Mouse (Mus musculus) liver (tissue): ENCODE data around the gene Abhd4.

Experiments
- DNase-seq: peaks from one replicate; pipeline ENCODE4 v3.0.0-alpha.2; 2020; ENCODE audit warnings: mixed read lengths

Gene Abhd4

GRCm38 (mm10) chr14:54239002-54239736 lies 14.8 kb upstream of the Abhd4 start:
- peak; percentile 84 for DNase-seq

- DNase-seq = no peak
These were observed 13.4 kb upstream of the Abhd4 start for GRCm38 (mm10) chr14:54240542-54240941.

GRCm38 (mm10) chr14:54244183-54244582 lies 9.8 kb upstream of the Abhd4 start:
- DNase-seq = no peak

GRCm38 (mm10) chr14:54246232-54246631 lies 7.8 kb upstream of the Abhd4 start:
- no peak for DNase-seq

GRCm38 (mm10) chr14:54249326-54249725 lies 4.7 kb upstream of the Abhd4 start:
- no peak for DNase-seq

- DNase-seq = no peak
These were observed 3.9 kb upstream of the Abhd4 start for GRCm38 (mm10) chr14:54250122-54250521.

- DNase-seq = no peak
These were observed 748 bp downstream of the Abhd4 start for GRCm38 (mm10) chr14:54254670-54255202.

GRCm38 (mm10) chr14:54258131-54258670 lies 4.2 kb downstream of the Abhd4 start:
- DNase-seq = peak; percentile 65

- peak; percentile 98 for DNase-seq
These were observed 5.2 kb downstream of the Abhd4 start for GRCm38 (mm10) chr14:54259003-54259721.

- no peak for DNase-seq
These were observed 5.7 kb downstream of the Abhd4 start for GRCm38 (mm10) chr14:54259722-54260085.

GRCm38 (mm10) chr14:54260196-54260595 lies 6.2 kb downstream of the Abhd4 start:
- DNase-seq = no peak

- no peak for DNase-seq
These were observed 7.4 kb downstream of the Abhd4 start for GRCm38 (mm10) chr14:54261386-54261785.

- no peak for DNase-seq
These were observed 8.6 kb downstream of the Abhd4 start for GRCm38 (mm10) chr14:54262622-54263021.

GRCm38 (mm10) chr14:54263099-54263498 lies 9.1 kb downstream of the Abhd4 start:
- no peak for DNase-seq

- no peak for DNase-seq
These were observed 10.2 kb downstream of the Abhd4 start for GRCm38 (mm10) chr14:54264231-54264630.

GRCm38 (mm10) chr14:54265093-54265492 lies 11.1 kb downstream of the Abhd4 start:
- no peak for DNase-seq

GRCm38 (mm10) chr14:54265951-54266350 lies 12.0 kb downstream of the Abhd4 start:
- no peak for DNase-seq

- no peak for DNase-seq
These were observed 14.0 kb downstream of the Abhd4 start for GRCm38 (mm10) chr14:54267966-54268365.

GRCm38 (mm10) chr14:54269566-54269965 lies 15.6 kb downstream of the Abhd4 start:
- no peak for DNase-seq

- DNase-seq = no peak
These were observed 16.4 kb downstream of the Abhd4 start for GRCm38 (mm10) chr14:54270413-54270812.

GRCm38 (mm10) chr14:54271976-54272606 lies 18.1 kb downstream of the Abhd4 start:
- no peak for DNase-seq

- DNase-seq = no peak
These were observed 18.7 kb downstream of the Abhd4 start for GRCm38 (mm10) chr14:54272696-54273095.

- no peak for DNase-seq
These were observed 22.5 kb downstream of the Abhd4 start for GRCm38 (mm10) chr14:54276446-54276845.
